Mouse (Mus musculus) adrenal gland (tissue): ENCODE data around the gene Tspo.

ENCODE experiments used
- microRNA-seq, 2 experiments: library from miRNA; unstranded; fragments of <30 nt; microRNA quantifications; one replicate each; pipeline ENCODE4; 2019

Gene Tspo

Small RNA genes lying within 50 kb of the gene (microRNA-seq; reads per million reads assigned to microRNA genes)
- 0 reads per million in 2 experiments for gene Gm24575
